Mouse (Mus musculus) heart, embryonic 13.5 days (tissue): ENCODE data around the gene Zscan2. TPM values are rescaled to one million over a fixed set of nuclear protein-coding genes. Genes with fewer than 3 reads are reported as not detected.

Experiments used
- ATAC-seq: fragments of 200-750 bp; cut with Nextera tagmentation; 2 replicates; pipeline ENCODE4 v1.8.0; 2017; ENCODE audit warnings: moderate TSS enrichment; ENCODE audit not compliant: insufficient number of reproducible peaks, low FRiP score, low TSS enrichment; ENCODE audit errors: extremely low read depth
- H3K27ac ChIP-seq: fragments of 300-500 bp; sonication (generic); replicated peaks from 2 replicates; pipeline ENCODE4 v1.5.1; 2015; ENCODE audit warnings: moderate library complexity, mild to moderate bottlenecking, inconsistent platforms
- H3K27me3 ChIP-seq: fragments of 300-500 bp; sonication (generic); replicated peaks from 2 replicates; pipeline ENCODE4 v1.6.1; 2015; ENCODE audit warnings: mild to moderate bottlenecking, inconsistent platforms
- H3K36me3 ChIP-seq: fragments of 300-500 bp; sonication (generic); 2 replicates; pipeline ENCODE4 v1.6.1; 2015; ENCODE audit warnings: mild to moderate bottlenecking, inconsistent platforms
- H3K4me1 ChIP-seq: fragments of 300-500 bp; sonication (generic); 2 replicates; pipeline ENCODE4 v1.6.1; 2015; ENCODE audit warnings: inconsistent platforms
- H3K4me2 ChIP-seq: fragments of 300-500 bp; sonication (generic); 2 replicates; pipeline ENCODE4 v1.6.1; 2015; ENCODE audit warnings: inconsistent platforms, mild to moderate bottlenecking, moderate library complexity
- H3K4me3 ChIP-seq: fragments of 300-500 bp; sonication (generic); 2 replicates; pipeline ENCODE4 v1.5.1; 2015; ENCODE audit warnings: moderate library complexity, mild to moderate bottlenecking, inconsistent platforms
- H3K9ac ChIP-seq: fragments of 300-500 bp; sonication (generic); 2 replicates; pipeline ENCODE4 v1.6.1; 2015; ENCODE audit warnings: inconsistent platforms, mild to moderate bottlenecking, moderate library complexity
- H3K9me3 ChIP-seq: fragments of 300-500 bp; sonication (generic); 2 replicates; pipeline ENCODE4 v1.6.1; 2016; ENCODE audit warnings: inconsistent platforms
- WGBS: fragments of 180-500 bp; shearing (Covaris S2); methylation state at CpG from one replicate; pipeline ENCODE4 v1.1.7; 2015; ENCODE audit warnings: mixed read lengths; 5-methylcytosine and 5-hydroxymethylcytosine counted together
- polyA plus RNA-seq: library from polyadenylated mRNA; unstranded; fragments of >200 nt; fragmentation: Nextera tagmentation; extraction: Ambion mirVana; gene quantifications from 2 replicates; pipeline ENCODE4 v1.2.1, GENCODE M21; 2015

The Zscan2 gene
- polyA plus RNA-seq, 1 experiment from 2014 or later: 1.9 TPM

DNA sequence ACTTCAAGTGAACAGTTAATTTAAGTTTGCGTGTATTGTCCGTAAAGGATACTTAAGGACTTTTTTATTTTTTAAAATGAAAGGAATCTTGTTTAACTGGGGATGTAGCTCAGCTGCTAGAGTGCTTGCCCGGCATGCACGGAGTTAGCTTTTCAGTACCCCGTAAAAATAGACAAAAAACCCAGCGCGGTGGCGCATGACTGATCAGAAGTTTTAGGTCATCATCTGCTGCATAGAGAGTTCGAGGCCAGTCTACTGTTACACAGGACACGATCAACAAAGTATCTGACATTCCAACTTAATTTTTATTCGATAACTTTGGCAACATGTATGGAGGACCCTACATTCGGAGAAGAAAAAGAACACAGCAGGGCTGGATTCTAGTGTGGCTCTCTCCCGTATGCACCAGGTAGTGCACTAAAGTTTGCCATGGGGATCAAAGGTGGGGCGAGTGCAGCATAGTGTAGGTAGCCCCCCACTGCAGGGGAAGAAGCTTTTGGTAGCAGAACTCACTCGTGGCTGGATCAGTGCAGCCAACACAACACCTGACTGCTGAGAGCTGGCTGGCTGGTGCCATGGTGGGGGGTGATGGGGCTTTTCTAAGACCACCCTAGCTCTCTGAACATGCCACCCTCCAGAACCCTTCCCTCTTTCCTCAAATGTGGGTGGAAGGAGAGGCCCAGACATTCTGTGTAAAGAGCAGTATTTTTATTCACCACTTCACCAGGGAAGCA lies 41.0 kb downstream of the Zscan2 start:
- ATAC-seq: no peak
- Histone ChIP-seq H3K4me1 (peaks cover 30% of the 10 kb centered on the region), H3K9ac (peak overlapping the region; percentile 85), H3K4me3 (peak overlapping the region; percentile 74), H3K27me3 (peaks cover 9% of the 10 kb centered on the region; the same call in 1 of the 2 replicates), H3K36me3 (peaks cover 27% of the 10 kb centered on the region), H3K9me3 (no peaks in the 10 kb centered on the region), H3K4me2 (peak overlapping the region; percentile 86), H3K27ac (peak overlapping the region; percentile 74)
- 29% methylated on average over 15 of the region's 15 CpGs for WGBS

DNA sequence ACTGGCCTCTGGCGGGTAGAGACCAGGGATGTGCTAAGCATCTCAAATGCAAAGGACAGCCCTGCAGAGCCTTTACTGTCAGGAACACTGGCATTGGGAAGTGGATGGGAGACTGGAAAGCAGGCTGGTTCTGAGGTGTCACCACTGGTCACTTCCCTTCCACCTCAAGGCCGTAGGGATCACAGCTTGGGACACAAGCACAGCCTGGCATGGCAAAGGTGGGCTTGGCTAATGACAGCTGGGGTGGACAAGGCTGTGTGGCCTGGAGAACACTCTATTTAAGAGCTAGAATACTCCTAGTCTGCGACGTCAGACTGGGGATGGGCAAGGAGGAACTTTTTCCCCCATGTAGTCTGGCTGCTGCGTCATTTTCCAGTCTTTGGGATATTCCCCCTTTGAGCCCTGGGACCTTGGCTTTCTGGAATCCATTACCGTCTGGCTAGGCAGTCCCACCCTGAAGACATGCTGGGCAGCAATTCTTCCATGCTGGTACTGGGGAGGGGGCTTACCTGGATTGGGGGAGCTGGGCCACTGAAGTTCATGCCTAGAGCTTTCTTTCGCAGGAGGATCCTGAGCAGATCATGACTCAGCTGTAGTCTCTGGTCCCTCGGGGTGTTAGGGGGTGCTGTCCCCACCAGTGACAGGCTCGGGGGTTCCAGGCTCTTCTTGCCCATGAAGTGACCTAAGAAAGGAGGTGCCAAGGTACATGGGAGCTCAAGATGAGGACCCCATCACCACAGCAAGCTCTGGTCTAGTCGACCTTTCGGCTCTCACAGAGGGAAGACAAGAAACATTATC lies 43.1 kb downstream of the Zscan2 start:
- no peak for ATAC-seq
- Histone ChIP-seq H3K9ac (0 out of 2 replicates have a peak overlapping the region, but pooled peaks have one; percentile 84), H3K4me1 (peaks cover 30% of the 10 kb centered on the region), H3K4me3 (no peak overlapping the region), H3K27me3 (peaks cover 9% of the 10 kb centered on the region; the same call in 1 of the 2 replicates), H3K9me3 (no peaks in the 10 kb centered on the region), H3K27ac (no peak overlapping the region), H3K36me3 (peaks cover 25% of the 10 kb centered on the region), H3K4me2 (peak overlapping the region; percentile 97)
- WGBS: 83% methylated on average over 11 of the region's 11 CpGs

DNA sequence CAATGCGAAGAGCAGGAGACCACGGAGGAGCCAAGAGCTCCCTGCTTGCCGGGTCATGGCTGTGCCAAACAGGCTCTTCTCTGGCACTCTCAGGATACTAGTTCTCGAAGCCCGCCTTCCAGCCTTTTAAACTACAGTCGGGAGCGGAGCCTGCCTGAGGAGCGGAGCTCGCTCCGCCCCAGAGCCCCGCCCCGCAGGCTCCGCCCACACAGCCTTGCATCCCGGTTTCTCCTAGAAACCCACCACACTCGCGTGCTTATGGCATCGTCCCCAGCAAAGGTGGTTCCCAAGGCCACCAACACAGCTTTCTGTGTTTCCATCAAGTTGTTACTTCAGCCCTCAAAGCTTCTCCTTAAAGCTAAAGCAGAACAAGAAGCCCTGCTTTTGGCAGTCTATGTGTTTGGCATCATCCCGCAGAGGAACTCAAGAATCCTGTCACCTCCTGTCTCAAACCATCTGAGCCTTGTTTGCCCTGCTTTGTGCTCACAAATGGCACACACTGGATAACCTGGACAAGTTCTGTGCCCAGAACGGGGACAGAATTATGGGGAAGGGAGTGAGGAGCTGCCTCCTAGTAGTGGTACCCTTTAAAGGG lies 44.3 kb downstream of the Zscan2 start, which contains the start of gene Nmb:
Nmb (minus strand) TSS at position 156 of the 595 bp plus-strand sequence.
- Histone ChIP-seq H3K9ac (peak within 1 kb of the TSS; percentile 84), H3K4me3 (peak within 1 kb of the TSS; percentile 59), H3K9me3 (no peaks in the 10 kb centered on the region), H3K27ac (no peak within 1 kb of the TSS), H3K4me2 (peak within 1 kb of the TSS; percentile 97), H3K4me1 (peaks cover 26% of the 10 kb centered on the region), H3K27me3 (peaks cover 9% of the 10 kb centered on the region; the same call in 1 of the 2 replicates), H3K36me3 (peaks cover 31% of the 10 kb centered on the region)
- 3% methylated on average over 19 of the region's 19 CpGs for WGBS
- no peak for ATAC-seq

DNA sequence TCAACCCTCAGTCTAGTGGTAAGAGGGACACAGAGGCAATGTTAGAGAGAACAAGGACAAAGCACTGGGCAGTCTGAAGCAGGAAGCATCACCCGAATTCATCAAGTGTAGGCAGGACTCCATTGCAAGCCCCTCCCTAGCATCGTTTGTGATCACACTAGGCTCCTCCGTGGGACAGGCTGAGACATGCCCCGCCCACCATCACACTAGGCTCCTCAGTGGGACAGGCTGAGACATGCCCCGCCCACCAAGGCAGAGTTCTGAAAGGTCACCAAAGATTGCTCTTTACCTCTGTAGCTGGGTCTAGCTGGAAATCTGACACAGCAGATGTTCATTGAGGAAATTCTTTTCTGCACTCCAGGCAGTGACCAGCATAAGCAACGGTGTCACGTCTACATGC lies 50.3 kb downstream of the Zscan2 start:
- Histone ChIP-seq H3K4me2 (no peak overlapping the region), H3K9me3 (no peaks in the 10 kb centered on the region), H3K4me1 (no peaks in the 10 kb centered on the region), H3K27ac (no peak overlapping the region), H3K36me3 (peaks cover 90% of the 10 kb centered on the region), H3K27me3 (no peaks in the 10 kb centered on the region), H3K4me3 (no peak overlapping the region), H3K9ac (no peak overlapping the region)
- 74% methylated on average over 7 of the region's 7 CpGs for WGBS
- ATAC-seq: no peak

DNA sequence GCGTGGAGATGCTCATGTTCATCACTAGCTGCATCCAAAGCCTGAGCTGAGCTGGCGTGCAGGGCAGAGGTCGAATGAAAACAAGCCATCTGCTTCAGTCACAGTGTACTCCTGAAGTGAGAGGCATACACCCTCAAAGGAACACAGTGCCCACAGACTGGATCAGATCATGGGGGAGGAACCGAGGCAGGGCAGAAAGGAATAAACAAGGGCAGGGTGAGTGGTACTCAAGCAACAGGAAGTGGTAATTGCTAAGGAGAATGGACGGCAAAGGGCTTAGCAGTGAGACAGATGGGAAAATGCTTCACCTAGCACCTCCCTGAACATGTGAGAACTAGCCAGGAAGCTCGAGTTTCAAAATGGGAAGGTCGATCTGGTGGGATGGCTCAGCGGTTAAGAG lies 51.8 kb downstream of the Zscan2 start:
- no peak for ATAC-seq
- peaks cover 94% of the 10 kb centered on the region for H3K36me3 ChIP-seq
- 83% methylated on average over 8 of the region's 8 CpGs for WGBS

DNA sequence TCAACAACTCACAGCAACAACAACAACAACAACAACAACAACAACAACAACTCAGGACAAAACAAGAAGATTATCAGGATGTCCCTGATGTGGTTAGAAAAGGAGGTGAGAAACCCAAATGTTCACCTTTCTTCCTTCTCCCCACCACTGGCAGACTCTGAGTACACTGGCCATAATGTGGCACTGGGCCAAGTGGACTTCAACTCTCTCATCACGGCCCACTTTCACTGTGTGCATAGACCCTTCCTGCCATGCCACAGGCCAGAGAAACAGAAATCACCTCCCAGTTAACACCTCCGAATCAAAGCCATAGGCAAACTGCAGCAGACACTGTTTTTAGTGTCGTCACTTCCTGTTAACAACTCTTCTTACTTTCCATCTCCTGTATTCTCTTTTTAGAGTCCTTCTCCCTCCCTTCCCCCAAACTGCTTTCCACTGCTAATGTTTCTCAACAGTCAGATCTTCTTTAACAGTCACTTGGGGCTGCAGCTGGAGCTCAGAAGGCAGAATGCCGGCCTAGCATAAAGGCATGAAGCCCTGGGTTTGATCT lies 57.3 kb downstream of the Zscan2 start:
- H3K4me2 ChIP-seq: no peak overlapping the region
- no peak overlapping the region for H3K27ac ChIP-seq
- H3K4me3 ChIP-seq: no peak overlapping the region
- H3K4me1 ChIP-seq: no peaks in the 10 kb centered on the region; the same call in 1 of the 2 replicates
- peaks cover 4% of the 10 kb centered on the region; the same call in 1 of the 2 replicates for H3K27me3 ChIP-seq
- no peak overlapping the region for H3K9ac ChIP-seq
- H3K36me3 ChIP-seq: peaks cover 91% of the 10 kb centered on the region
- no peak for ATAC-seq
- no peaks in the 10 kb centered on the region for H3K9me3 ChIP-seq
- 66% methylated on average over 4 of the region's 4 CpGs for WGBS

More for the DNA sequence above, 51.8 kb downstream of the Zscan2 start:
- H3K9me3 ChIP-seq: no peaks in the 10 kb centered on the region
- H3K4me1 ChIP-seq: no peaks in the 10 kb centered on the region
- H3K27me3 ChIP-seq: no peaks in the 10 kb centered on the region
- no peak overlapping the region for H3K9ac ChIP-seq
- H3K4me3 ChIP-seq: no peak overlapping the region
- no peak overlapping the region for H3K27ac ChIP-seq
- H3K4me2 ChIP-seq: no peak overlapping the region

DNA sequence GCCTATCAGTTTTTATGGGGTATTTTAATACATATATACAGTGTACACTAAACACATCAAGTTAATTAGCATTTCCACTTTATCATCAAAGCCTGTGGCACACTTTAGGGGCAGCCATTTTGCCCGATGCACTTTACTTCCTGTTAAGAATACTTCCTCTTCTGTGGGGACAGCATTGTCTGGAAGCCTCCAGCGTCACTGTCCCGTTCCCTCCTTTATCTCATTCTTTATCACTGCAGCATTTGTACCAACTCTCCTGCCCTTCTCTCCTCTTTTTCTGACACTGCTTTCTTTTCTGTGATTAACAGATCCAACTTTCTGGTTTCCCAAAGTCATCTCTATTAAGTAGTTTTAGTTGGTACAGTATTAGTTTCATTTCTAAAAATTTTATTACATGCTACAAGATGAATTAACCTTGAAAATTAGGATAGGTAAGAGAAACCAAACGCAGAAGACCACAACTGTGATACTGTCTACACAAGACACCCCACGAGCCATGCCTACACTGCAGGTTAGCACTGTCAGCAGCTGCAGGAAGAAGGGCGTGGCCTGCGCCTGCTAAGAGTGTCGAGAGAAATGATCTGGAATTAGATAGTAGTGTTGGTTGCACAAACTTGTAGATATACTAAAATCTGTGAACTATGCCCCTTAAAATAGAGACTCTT lies 58.4 kb downstream of the Zscan2 start:
- no peak for ATAC-seq
- Histone ChIP-seq H3K27me3 (peaks cover 4% of the 10 kb centered on the region; the same call in 1 of the 2 replicates), H3K9me3 (no peaks in the 10 kb centered on the region), H3K27ac (no peak overlapping the region), H3K4me3 (no peak overlapping the region), H3K36me3 (peaks cover 85% of the 10 kb centered on the region), H3K9ac (no peak overlapping the region), H3K4me1 (peaks cover 3% of the 10 kb centered on the region), H3K4me2 (no peak overlapping the region)
- WGBS: 68% methylated on average over 8 of the region's 8 CpGs

DNA sequence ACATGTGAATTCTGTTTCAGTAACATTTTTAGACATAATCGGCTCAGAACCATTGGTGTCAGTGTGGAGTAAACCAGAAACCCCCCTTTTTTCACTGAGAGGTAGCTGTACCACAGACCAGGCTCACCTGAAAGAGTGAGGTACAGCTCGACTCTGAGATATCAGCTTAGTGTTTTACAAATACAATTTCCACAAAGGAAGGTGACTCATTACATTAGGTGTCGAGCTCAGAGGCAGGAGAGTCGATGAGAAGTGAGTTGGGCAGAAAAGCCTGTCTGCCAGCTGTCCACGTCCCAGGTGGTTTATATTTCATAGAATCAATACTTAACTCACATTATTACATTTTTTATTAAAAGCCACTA lies 58.9 kb downstream of the Zscan2 start:
- Histone ChIP-seq H3K36me3 (peaks cover 85% of the 10 kb centered on the region), H3K27me3 (peaks cover 4% of the 10 kb centered on the region; the same call in 1 of the 2 replicates)

DNA sequence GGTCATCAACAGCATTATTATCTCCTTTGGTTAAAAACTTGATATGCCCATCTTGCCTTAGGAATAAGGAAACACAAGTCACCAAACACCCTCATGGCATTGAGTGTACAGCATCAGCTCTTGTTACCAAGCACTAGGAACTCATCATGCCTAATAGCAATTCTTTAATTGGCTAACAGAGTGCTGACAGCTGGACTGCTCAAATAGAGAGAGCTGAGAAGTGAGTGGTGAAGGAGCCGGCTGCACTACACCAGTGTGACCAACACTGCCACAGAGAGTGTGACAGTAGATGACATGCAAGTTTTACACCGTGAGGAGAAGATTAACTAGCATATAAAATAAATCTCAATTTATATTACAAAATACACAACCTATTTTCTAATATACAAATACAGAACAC lies 62.4 kb downstream of the Zscan2 start:
- Histone ChIP-seq H3K27ac (no peak overlapping the region), H3K9me3 (no peaks in the 10 kb centered on the region), H3K4me3 (no peak overlapping the region), H3K27me3 (peaks cover 16% of the 10 kb centered on the region), H3K9ac (no peak overlapping the region), H3K4me1 (peaks cover 3% of the 10 kb centered on the region), H3K36me3 (peaks cover 80% of the 10 kb centered on the region), H3K4me2 (no peak overlapping the region)
- ATAC-seq: peak; percentile 74; the same call in 1 of the 2 replicates
- WGBS: 41% methylated on average over 2 of the region's 2 CpGs

More for the DNA sequence above, 58.9 kb downstream of the Zscan2 start:
- Histone ChIP-seq H3K9me3 (no peaks in the 10 kb centered on the region), H3K4me2 (no peak overlapping the region), H3K4me1 (peaks cover 3% of the 10 kb centered on the region), H3K27ac (no peak overlapping the region), H3K9ac (no peak overlapping the region), H3K4me3 (no peak overlapping the region)
- no peak for ATAC-seq
- WGBS: 76% methylated on average over 5 of the region's 5 CpGs
